Mouse (Mus musculus): ENCODE data around the gene Grm3.

Gene Grm3

DNA sequence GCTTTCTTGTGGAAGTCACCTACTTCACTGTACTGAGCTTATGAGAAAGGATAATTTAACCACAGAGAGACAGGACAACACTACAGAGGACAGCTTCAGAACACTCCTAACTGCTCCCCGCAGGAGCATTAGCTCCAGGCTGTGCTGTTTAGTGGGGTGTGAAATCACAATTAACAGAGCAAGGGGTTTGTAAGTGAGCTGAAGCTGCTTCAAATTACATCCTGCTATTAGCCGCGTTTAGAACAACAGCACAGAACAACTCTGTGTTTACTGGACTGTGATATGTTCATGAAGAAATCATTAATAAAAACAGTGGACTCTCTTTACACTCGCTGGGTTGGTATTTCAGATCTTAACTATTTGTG lies 101.9 kb downstream of the Grm3 start:
- no peak for DNase-seq (ENCODE audit: low read depth)

- no peak for DNase-seq (ENCODE audit: low read depth)
These were observed 102.5 kb downstream of the Grm3 start for GRCm38 (mm10) chr5:9622264-9623094.

GRCm38 (mm10) chr5:9621417-9622067 lies 103.4 kb downstream of the Grm3 start:
- no peak for DNase-seq (ENCODE audit: low read depth)

- DNase-seq (ENCODE audit: low read depth): no peak
These were observed 145.9 kb downstream of the Grm3 start for GRCm38 (mm10) chr5:9579021-9579420.

GRCm38 (mm10) chr5:9578571-9578970 lies 146.4 kb downstream of the Grm3 start:
- no peak for DNase-seq (ENCODE audit: low read depth)

DNA sequence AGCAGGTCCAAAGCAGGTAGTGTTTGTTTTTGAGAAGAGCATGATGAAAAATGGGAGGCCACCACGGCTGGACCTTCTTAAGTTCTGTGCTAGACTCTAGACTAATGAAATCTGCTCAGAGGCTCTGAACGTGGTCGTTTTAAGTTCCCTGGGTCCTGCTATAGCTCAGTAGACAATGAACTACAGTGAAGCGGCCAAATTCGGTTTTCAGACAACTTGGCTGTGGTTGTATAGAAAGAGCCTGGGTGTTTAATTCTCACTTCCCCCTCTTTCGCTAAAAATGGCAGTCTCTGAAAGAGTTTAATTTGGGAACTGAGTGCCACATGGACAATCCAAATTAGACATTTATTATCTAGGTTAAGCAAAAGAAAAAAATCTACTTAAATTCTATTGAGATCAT lies 154.0 kb downstream of the Grm3 start:
- DNase-seq (ENCODE audit: low read depth): no peak

GRCm38 (mm10) chr5:9557706-9558105 lies 167.3 kb downstream of the Grm3 start:
- DNase-seq (ENCODE audit: low read depth): no peak

DNA sequence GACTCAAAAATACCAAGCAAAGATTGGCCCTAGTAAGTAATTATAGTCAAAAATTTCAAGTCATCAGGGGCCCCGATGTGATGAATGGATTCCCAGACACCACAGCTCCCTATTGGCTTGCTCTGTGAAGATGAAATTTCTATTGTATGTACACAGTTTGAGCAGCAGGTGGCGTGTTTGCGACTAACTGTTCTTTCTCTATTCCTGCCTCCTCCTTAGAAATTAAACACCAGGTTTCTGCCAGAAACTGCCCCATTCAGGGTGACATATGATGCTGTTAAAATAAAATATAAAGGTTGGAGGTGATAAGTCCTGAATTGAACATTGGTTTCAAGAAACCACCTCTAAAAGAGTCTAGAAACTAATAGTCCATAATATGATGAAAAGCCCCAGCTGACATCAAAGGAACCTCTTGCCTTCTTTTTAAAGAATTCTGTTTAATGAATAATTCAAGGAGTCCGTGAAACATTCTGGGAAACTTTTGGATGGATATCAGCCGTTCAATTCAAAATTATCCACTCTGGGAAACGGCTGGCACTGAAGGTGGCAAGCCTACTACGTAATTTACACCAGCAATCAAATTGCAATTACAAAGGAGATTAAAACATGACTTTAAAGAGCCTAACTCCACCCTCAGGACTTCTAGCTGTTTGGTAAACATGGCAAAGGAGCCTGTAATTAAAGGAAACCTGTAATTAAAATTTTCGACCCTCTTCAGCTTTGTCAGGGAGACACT lies 184.0 kb downstream of the Grm3 start:
- peak; percentile 3 for DNase-seq (ENCODE audit: low read depth)

DNA sequence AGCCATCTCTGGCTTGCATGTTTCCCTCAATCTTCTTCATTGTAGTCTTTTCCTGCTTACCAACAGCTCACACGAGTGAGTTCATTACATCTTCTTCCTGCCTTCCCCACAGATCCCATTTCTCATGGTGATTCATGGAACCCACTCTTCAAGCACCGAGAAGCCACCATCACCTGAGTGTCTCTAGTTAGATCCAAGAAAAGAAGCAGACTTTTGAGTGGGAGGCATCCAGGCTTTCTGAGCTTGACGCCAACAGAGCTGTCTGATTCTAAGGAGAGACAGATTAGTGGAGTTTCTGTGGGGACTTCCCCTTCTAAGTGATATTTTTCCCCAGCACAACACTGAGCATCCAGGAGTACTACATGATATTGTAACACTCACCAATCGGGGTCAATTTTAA lies 199.5 kb downstream of the Grm3 start:
- DNase-seq (ENCODE audit: low read depth): no peak

DNA sequence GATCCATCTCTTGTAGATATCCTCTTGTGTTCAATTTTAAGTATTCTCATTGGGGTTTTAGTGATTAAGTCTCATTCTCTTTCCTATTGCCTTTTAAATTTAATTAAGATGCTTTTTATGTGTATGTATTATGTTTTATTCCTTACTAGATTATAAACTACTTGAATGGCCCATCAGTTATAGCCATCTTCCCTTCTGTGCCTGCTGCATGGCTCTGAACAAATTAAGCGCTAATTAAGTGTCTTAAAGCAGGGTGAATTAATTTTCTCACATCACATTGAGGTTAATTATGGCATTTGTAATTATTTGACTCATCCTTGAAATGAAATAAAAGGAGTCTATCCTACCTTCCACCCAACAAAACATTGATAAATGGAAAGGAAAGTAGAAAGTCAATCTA lies 213.9 kb downstream of the Grm3 start:
- DNase-seq (ENCODE audit: low read depth): no peak

GRCm38 (mm10) chr5:9497235-9497634 lies 227.7 kb downstream of the Grm3 start:
- DNase-seq (ENCODE audit: low read depth): no peak

DNA sequence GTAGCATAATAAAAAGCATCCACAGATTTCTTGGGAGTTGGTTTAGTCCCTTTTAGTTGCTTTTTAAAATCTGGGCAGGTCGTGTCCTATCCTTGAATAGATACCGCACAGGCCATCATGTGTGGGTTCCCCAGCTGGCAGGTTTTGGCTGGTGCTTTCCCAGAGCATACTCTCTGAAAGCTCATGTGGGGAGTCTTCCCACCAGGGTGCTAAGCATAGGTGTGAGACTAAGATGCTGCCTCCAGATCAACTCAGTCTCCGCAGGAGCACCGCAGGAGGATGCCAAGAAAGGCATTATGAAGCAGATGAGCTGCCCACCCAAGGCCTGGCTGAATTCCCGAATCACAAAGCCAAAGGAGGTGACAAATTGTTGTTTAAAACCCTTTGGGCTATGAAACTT lies 229.5 kb downstream of the Grm3 start:
- no peak for DNase-seq (ENCODE audit: low read depth)

DNA sequence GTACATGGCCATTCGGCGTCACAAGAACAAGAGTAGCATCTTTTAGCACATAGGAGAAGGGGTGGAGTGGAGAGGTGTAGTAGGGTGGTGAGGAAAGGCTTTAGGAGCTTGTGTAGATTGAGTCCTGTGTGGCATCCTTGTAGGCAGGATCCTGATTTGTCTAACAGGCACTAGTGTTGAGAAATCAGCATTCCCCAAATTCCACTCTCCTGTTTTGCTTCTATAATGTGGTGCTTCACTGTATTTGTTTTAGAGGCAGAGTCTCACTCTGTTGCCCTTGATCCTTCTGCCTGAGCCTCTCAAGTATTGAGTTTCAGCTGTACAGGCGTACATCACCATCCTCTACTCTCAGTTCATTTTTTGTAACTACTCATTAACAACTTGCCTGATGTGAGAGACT lies 247.4 kb downstream of the Grm3 start:
- DNase-seq (ENCODE audit: low read depth): no peak

DNA sequence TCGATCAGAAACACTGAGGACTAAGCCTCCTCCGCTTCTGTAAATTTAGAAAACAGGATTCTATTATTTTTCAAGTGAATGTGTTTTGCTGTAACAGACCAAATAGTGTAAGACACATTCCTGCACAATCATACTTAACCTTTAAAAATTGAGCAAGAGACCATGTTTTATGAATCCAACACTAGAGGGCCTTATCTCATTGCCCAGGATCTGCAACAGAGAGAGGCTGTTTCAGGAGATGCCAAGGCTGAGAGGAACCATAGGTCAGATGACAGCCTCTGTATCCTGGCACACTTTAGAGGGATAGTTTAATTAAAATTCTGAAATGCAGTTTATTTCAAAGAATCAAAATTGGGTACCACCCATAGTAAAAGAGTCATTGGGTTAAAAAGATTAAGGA lies 271.7 kb downstream of the Grm3 start:
- DNase-seq (ENCODE audit: low read depth): no peak

GRCm38 (mm10) chr5:9449570-9449969 lies 275.4 kb downstream of the Grm3 start:
- peak; percentile 11 for DNase-seq (ENCODE audit: low read depth)

DNA sequence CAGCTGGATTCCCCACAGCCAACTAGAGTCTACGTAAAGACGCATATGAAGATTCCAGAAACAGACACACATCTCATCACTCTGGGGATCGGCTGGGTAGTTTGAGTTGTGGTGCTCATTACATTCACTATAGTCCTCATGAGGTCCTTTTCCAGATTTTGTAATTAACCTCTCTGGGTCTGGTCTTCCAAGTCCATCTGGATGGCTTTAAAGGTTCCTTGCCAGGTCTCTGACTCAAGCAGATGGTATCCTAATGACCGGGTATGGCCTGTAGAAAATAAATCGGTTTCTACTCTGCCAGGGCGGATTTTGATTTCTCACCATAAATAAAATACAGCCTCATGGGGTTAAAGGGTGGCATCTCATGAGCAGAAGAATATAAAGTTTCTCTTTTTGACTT lies 276.0 kb downstream of the Grm3 start:
- DNase-seq (ENCODE audit: low read depth): no peak

GRCm38 (mm10) chr5:9446146-9446545 lies 278.8 kb downstream of the Grm3 start:
- peak; percentile 49 for DNase-seq (ENCODE audit: low read depth)
